Mouse (Mus musculus) heart, postnatal 0 days (tissue): ENCODE measurements around the gene Gm20547. TPM values are rescaled to one million over a fixed set of nuclear protein-coding genes. Genes with fewer than 3 reads are reported as not detected.

ENCODE experiments used
- ATAC-seq: fragments of 200-750 bp; cut with Nextera tagmentation; 2 replicates; pipeline ENCODE4 v1.8.0; 2017; ENCODE audit warnings: low read depth, moderate number of reproducible peaks, moderate library complexity; ENCODE audit not compliant: insufficient read depth
- DNase-seq: peaks from one replicate; pipeline ENCODE4 v3.0.0-alpha.2; 2016; ENCODE audit warnings: low spot score
- H3K27ac ChIP-seq: fragments of 300-500 bp; sonication (generic); 2 replicates; pipeline ENCODE4 v1.5.1; 2014; ENCODE audit warnings: low read depth, mild to moderate bottlenecking
- H3K27me3 ChIP-seq: fragments of 300-500 bp; sonication (generic); 2 replicates; pipeline ENCODE4 v1.6.1; 2014; ENCODE audit warnings: low read length, mixed read lengths; ENCODE audit not compliant: control insufficient read depth, insufficient read depth
- H3K36me3 ChIP-seq: fragments of 300-500 bp; sonication (generic); replicated peaks from 2 replicates; pipeline ENCODE4 v1.6.1; 2014; ENCODE audit warnings: low read length, mixed read lengths; ENCODE audit not compliant: control insufficient read depth, insufficient read depth
- H3K4me1 ChIP-seq: fragments of 300-500 bp; sonication (generic); 2 replicates; pipeline ENCODE4 v1.6.1; 2014; ENCODE audit warnings: antibody characterized with exemption; ENCODE audit not compliant: control insufficient read depth, insufficient read depth
- H3K4me2 ChIP-seq: fragments of 300-500 bp; sonication (generic); 2 replicates; pipeline ENCODE4 v1.6.1; 2014; ENCODE audit warnings: low read depth, mild to moderate bottlenecking, low read length, moderate library complexity
- H3K4me3 ChIP-seq: fragments of 300-500 bp; sonication (generic); 2 replicates; pipeline ENCODE4 v1.5.1; 2014; ENCODE audit warnings: low read depth, low read length
- H3K9ac ChIP-seq: fragments of 300-500 bp; sonication (generic); replicated peaks from 2 replicates; pipeline ENCODE4 v1.6.1; 2014; ENCODE audit warnings: low read depth, low read length, mixed read lengths
- H3K9me3 ChIP-seq: fragments of 300-500 bp; sonication (generic); replicated peaks from 2 replicates; pipeline ENCODE4 v1.6.1; 2016; ENCODE audit warnings: low read length; ENCODE audit not compliant: control insufficient read depth
- CTCF ChIP-seq: IDR thresholded peaks from 2 replicates; pipeline ENCODE4 v1.5.1; 2016; ENCODE audit warnings: antibody characterized with exemption, control low read depth, low read depth
- EP300 ChIP-seq: IDR thresholded peaks from 2 replicates; pipeline ENCODE4 v1.6.1; 2016; ENCODE audit warnings: antibody characterized with exemption, low read depth
- WGBS: fragments of 180-500 bp; shearing (Covaris S2); extraction: QIAGEN DNeasy Blood & Tissue Kit; methylation state at CpG from one replicate; pipeline ENCODE4 v1.1.7; 2014; 5-methylcytosine and 5-hydroxymethylcytosine counted together
- polyA plus RNA-seq: library from polyadenylated mRNA; unstranded; fragments of >200 nt; fragmentation: Nextera tagmentation; extraction: Ambion mirVana; gene quantifications from 2 replicates; pipeline ENCODE4 v1.2.1, GENCODE M21; 2015
- total RNA-seq: library from RNA; depleted of rRNA; stranded (reverse); fragments of >200 nt; gene quantifications from 2 replicates; pipeline ENCODE4 v1.2.3, GENCODE M21; 2014; ENCODE audit warnings: low replicate concordance

Gm20547 gene
- total and polyA plus RNA-seq, 2 experiments from 2014 or later: not detected

GRCm38 (mm10) chr17:34849722-34850516 lies 31.9 kb downstream of the Gm20547 start, which contains the start of the genes Skiv2l and Nelfe:
TSS of gene Skiv2l (minus strand) at chr17:34850210.
TSS of gene Nelfe (plus strand) at chr17:34850391.
- DNase-seq (peak; percentile 96), ATAC-seq (peak; percentile 98)
- Histone ChIP-seq H3K36me3 (peaks cover 52% of the 10 kb centered on the region), H3K27me3 (no peaks in the 10 kb centered on the region), H3K4me2 (peak within 1 kb of the TSS; percentile 96), H3K9ac (peak within 1 kb of the TSS; percentile 75), H3K4me3 (peak within 1 kb of the TSS; percentile 84), H3K27ac (peak within 1 kb of the TSS; percentile 40; the same call in 1 of the 2 replicates), H3K9me3 (no peaks in the 10 kb centered on the region), H3K4me1 (peaks cover 13% of the 10 kb centered on the region)
- WGBS: under 1% methylated on average over 62 of the region's 65 CpGs
- TF ChIP-seq CTCF (no peak), EP300 (peak; percentile 19; the same call in 1 of the 2 replicates)

GRCm38 (mm10) chr17:34847615-34848014 lies 34.2 kb downstream of the Gm20547 start:
- Histone ChIP-seq H3K4me1 (peaks cover 13% of the 10 kb centered on the region), H3K36me3 (peaks cover 55% of the 10 kb centered on the region), H3K27me3 (no peaks in the 10 kb centered on the region), H3K9ac (no peak overlapping the region), H3K27ac (no peak overlapping the region), H3K4me2 (no peak overlapping the region), H3K9me3 (no peaks in the 10 kb centered on the region), H3K4me3 (no peak overlapping the region)
- DNase-seq: no peak
- TF ChIP-seq CTCF: no peak
- TF ChIP-seq EP300: no peak
- ATAC-seq: no peak
- WGBS: 86% methylated on average over 7 of the region's 7 CpGs

DNA sequence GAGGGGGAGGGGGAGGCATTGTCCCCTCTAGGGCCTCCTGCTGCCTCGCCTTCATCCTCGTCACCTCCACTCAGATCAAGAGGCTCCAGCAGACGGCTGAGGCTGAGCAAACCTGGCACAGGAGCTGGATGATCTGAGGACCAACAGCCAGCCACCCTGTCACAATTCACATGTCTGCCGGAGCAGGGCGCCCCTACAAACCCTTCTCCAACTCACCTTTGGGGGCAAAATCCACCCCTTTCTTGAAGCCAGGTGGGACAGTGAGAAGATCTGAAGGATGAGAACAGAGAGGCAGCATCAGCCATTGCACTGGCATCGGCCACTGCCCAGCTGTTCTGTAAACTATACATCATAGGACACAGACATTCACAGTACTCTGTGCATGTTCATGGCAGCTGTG lies 34.6 kb downstream of the Gm20547 start:
- Histone ChIP-seq H3K27me3 (no peaks in the 10 kb centered on the region), H3K4me1 (peaks cover 13% of the 10 kb centered on the region), H3K9me3 (no peaks in the 10 kb centered on the region), H3K36me3 (peaks cover 55% of the 10 kb centered on the region), H3K9ac (no peak overlapping the region), H3K27ac (no peak overlapping the region), H3K4me2 (no peak overlapping the region), H3K4me3 (no peak overlapping the region)
- DNase-seq (no peak), ATAC-seq (no peak)
- 80% methylated on average over 6 of the region's 6 CpGs for WGBS
- TF ChIP-seq CTCF: no peak
- no peak for TF ChIP-seq EP300

DNA sequence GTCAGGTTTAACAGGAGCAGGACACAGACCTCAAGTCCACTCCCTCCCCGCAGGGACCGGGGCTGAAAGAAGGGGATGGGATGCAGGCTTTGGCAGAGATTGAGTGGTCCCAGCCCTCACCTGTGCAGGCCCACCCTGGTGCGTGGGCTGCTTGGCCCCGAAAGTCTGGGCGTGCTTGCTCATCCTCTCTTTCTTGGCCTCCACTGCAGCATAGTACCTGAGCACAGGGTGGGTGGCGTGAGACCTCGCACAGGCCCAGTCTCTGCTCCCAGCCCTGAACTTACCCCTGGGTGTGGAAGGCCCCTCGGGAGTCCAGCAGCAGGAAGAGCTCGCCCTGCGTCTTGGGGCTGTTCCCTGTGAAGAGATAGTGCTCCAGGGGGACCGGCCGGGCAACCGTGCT lies 37.0 kb downstream of the Gm20547 start:
- Histone ChIP-seq H3K4me1 (peaks cover 5% of the 10 kb centered on the region), H3K4me3 (no peak overlapping the region), H3K4me2 (no peak overlapping the region), H3K27ac (no peak overlapping the region), H3K9me3 (no peaks in the 10 kb centered on the region), H3K36me3 (peaks cover 75% of the 10 kb centered on the region), H3K9ac (no peak overlapping the region), H3K27me3 (no peaks in the 10 kb centered on the region)
- DNase-seq (no peak), ATAC-seq (no peak)
- WGBS: 86% methylated on average over 13 of the region's 13 CpGs
- TF ChIP-seq CTCF (no peak), EP300 (no peak)

GRCm38 (mm10) chr17:34840736-34841307 lies 41.0 kb downstream of the Gm20547 start:
- Histone ChIP-seq H3K4me1 (peaks cover 14% of the 10 kb centered on the region), H3K4me2 (no peak overlapping the region), H3K4me3 (no peak overlapping the region), H3K36me3 (peaks cover 64% of the 10 kb centered on the region), H3K9ac (no peak overlapping the region), H3K27me3 (no peaks in the 10 kb centered on the region), H3K27ac (no peak overlapping the region), H3K9me3 (no peaks in the 10 kb centered on the region)
- ATAC-seq: no peak
- 82% methylated on average over 6 of the region's 6 CpGs for WGBS
- DNase-seq: no peak
- TF ChIP-seq CTCF (no peak), EP300 (no peak)
